Mouse (Mus musculus) lung, postnatal 36 days (tissue): ENCODE data around the gene Ccdc42.

Experiments used
- DNase-seq: peaks from one replicate; pipeline ENCODE4 v3.0.0; 2022; ENCODE audit warnings: mixed read lengths

Gene Ccdc42

DNA sequence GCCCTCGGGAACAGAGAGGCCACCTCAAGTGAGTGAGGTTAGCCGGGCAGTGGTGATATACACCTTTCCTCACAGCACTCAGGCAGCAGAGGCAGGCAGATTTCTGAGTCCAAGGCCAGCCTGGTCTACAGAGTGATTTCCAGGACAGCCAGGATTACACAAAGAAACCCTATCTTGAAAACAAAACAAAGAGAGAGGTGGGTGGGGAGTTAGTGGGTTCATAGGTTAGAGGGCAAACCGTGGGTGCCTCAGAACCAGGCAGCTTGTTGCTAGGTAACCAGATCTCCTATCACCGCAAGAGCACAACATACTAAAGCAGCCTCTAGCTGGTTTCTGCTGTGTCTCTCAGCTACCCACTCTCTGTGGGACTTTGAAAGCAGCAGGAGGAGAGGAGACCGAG is at the start of gene Ccdc42:
TSS of gene Ccdc42 (plus strand) at position 301 of the 400 bp plus-strand sequence.
- DNase-seq, result no peak

GRCm38 (mm10) chr11:68539621-68540020 is 47.2 kb upstream of the Ccdc42 start:
- DNase-seq, result no peak

GRCm38 (mm10) chr11:68544554-68544953 is 42.3 kb upstream of the Ccdc42 start:
- DNase-seq, result peak; percentile 34

GRCm38 (mm10) chr11:68545172-68545571 is 41.6 kb upstream of the Ccdc42 start:
- no peak for DNase-seq

DNA sequence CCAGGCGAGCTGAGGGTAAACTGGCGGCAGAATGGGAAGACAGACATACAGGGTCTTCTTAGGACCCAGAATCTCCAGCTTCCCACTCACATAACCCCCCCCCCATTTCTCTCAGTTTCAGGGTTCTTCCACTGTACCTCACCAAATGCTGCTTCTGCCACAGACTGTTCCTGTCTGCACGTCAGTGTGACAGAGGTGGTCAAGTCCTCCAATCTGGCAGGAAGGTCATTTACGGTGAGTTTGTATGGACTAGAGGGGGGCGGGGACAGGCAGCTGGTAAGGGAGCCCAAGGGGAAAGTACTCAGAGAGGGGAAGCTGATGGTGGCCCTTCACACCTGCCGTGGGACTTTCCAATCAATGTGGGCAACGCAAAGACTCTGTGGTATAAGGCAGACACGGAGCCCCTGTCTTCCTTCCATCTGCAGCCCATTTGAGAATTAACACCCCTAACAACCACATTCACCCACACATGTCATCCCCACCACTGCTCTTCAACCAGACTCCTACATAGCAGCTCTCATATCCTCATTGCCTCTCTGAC is 41.1 kb upstream of the Ccdc42 start:
- no peak for DNase-seq

DNA sequence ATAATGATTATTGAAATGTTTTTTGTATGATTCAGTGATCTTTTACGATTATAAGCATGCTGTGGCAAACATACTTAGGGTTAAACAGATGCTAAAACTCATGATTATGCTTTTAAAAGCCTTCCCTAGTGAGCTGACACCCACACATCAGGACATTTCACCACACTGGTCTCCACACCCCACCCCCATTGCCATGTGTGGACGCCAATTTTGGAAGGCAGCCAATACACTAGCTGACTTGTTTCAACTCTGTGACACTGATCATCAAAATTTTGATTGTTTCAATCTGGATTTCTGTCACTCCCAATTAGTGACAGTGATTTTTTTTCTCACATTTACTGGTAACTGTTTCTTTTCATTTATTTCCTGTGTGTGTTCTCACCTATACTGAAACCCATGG is 39.3 kb upstream of the Ccdc42 start:
- DNase-seq, result peak; percentile 68

- DNase-seq, result no peak
Observed at GRCm38 (mm10) chr11:68549597-68549996, 37.2 kb upstream of the Ccdc42 start.

GRCm38 (mm10) chr11:68550358-68550757 is 36.5 kb upstream of the Ccdc42 start:
- peak; percentile 42 for DNase-seq

GRCm38 (mm10) chr11:68553981-68554471 is 32.8 kb upstream of the Ccdc42 start:
- DNase-seq, result peak; percentile 72

- DNase-seq, result peak; percentile 94
Observed at GRCm38 (mm10) chr11:68555918-68556584, 30.8 kb upstream of the Ccdc42 start, which contains the start of gene Mfsd6l. Gene Mfsd6l, plus strand, starts transcription at chr11:68556186.

DNA sequence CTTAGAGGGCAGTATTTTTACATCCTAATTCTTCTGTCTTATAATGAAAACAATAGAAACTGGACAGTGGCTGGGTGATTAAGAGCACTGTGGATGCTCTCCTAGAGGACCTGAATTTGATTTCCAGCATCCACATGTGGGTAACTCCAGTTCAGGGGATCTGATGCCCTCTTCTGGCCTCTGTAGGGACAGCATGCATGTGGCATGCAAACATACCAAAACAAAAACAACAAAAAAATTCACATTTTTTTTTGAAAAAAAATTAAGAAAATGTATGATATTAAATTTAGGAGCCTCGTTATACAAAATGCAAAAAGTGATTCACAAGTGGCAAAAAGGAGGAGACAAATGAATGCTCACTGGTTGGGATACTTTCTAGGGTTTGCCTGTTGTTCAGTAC is 27.3 kb upstream of the Ccdc42 start:
- peak; percentile 24 for DNase-seq

DNA sequence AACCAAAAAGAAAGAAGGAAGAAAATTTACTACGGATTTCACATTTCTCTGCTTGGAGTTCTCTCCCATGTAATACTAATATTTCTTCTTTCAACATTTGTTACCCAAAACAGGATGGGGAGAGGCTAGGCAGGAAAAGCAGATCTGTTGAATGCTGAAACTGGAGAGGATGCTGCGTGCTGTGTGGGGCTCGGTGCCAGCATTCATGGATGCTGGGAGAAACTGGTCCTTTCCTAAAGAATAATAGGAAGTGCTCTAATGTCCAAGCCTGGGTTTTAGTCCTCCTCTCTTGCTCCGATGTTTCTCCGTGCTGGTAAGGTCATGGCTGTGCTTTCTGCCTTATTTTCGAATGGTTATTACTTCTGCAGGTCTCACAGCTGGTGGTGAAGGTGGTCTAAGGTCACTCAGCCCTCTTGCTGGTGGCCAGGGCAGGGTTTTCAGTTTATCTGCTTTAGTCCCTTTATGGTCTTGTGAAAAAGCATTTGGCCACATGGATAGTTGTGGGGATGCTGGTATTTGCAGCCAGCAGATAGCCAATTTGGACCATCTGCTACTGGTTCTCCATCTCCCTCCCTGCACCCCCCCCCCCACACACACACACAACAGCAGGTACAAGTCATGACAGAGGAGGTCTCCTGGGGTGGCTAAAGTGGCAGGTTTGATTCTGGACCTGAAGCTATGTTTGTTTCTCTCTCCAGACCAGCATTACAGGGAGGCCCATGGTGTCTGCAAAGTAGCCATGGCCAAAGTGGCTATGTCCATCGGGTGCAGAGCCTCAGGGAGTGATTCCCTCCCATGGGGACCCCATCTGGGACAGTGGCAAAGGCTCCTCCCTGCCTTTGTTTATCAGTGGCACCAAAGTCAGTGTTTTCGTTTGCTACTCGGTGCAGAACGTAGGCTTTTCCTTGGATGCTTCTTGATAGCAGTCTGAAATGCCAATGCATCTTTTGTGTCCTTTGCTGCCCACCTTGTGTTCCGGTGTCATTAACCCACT is 24.6 kb upstream of the Ccdc42 start:
- no peak for DNase-seq

DNA sequence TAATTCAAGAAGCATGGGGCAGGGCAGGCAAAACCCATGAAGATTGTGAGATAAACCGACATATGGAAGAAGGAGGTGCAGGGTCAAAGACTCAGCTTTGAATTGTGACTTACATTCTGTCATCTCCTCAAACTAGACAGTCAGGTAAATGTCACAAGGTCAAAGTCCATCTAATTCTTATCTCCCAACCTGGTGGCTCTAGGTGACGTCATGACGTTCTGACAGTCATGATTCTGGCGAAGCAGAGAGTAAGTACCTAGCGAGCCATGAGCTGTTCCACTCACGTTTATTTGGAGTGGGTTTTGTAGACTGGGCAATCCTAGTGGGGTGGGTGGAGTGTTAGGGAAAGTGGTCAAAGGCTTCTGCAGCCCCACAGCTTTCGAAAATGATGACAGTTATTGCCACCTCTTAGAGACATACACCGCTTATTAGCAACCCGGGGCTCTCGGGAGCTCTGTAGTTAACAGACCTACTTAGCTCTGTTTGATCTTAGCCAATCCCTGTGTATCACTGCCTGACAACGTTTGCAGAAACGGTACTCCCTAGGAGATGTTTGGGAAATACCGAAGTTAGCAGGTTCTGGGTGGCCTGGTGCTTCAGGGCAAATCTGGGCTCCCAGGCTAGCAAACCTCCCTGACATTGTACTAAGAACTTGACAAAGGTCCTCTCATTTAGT is 22.3 kb upstream of the Ccdc42 start:
- no peak for DNase-seq

DNA sequence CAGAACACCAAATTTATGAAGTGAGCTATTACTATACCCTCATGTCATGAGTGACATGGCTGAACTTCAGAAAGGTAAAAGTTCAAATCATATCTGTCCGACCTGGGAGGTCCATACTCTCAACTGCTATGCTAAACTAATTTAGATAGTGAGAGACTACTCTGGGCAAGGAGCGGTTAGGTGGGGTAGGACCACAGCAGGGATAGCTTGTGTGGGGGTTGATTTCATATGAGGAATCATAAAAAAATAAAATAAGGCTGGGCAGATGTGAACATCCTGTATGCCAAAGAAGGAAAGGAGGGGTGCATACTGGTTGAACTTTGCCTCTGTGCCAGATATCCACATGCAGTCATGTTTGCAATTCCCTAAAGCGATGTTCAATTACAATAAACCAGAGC is 21.8 kb upstream of the Ccdc42 start:
- DNase-seq, result no peak

DNA sequence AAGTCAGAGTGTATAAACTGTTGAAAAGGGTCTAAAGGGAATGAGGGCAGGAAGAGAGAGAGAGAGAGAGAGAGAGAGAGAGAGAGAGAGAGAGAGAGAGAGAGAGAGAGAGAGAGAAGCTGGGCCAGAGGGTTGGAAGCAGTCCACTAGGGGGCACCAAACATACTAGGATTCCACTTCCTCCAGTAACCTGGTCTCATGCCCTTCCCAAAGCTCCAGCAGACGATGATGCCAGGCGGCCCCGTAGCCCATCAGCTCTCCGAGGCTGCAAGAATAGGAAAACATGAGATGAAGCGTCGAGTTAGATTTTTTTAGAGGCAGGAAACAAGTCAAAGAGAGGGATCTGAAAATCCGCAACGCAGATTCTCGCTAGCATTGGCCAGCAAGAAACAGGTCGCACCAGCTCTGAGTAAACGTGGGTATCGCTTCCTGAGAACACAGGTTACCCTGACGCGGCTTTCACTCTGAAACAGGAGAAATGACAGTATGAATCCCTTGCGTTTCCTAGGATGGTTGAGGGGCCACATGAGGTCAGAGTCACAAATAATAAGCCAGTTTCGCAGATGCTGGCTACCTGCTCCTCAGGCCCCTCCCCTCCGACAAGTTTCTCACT is 20.3 kb upstream of the Ccdc42 start:
- DNase-seq, result peak; percentile 84

GRCm38 (mm10) chr11:68570861-68571260 is 16.0 kb upstream of the Ccdc42 start:
- DNase-seq, result peak; percentile 63

GRCm38 (mm10) chr11:68577076-68577475 is 9.7 kb upstream of the Ccdc42 start:
- no peak for DNase-seq

- no peak for DNase-seq
Observed at GRCm38 (mm10) chr11:68579462-68579881, 7.3 kb upstream of the Ccdc42 start.

DNA sequence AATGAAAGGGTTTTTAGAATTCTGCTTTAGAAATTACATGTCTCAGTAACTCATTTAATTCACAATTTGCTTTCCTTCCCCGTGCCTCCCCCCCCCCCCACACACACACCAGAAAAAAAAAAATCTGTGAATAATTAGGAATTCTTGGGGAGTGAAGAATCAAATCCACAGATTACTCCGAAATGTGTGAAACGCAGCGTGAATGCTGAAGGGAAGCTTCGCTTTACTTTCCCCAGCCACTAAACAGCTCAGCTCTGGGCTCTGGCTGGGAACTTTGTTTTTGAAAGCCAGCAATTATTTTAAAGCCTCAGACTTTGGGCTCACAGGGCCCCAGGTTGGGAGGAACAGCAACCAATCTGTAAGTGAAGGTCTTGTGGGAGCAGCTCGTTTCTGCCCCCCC is 6.3 kb upstream of the Ccdc42 start:
- no peak for DNase-seq

DNA sequence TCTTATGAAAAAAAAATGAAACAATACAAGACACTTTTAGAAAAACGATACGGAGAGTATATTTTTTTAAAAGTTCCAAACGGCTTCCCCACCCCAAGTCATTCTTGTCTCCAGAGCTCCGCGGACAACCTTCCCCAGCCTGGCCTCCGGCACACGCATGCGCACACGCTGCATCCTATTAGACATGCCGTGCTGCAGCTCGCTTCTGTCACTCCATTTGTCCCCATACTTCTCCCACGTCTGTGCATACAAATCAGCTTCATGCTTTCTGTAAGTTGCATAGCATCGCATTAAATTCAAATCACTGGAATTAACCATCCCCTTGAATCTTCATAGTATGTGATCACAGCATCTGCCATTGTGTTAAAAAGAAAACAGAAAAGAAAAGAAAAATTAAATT is 3.6 kb upstream of the Ccdc42 start:
- DNase-seq, result no peak

- peak; percentile 21 for DNase-seq
Observed at GRCm38 (mm10) chr11:68583906-68584480, 2.8 kb upstream of the Ccdc42 start.

- no peak for DNase-seq
Observed at GRCm38 (mm10) chr11:68585890-68586289, 931 bp upstream of the Ccdc42 start.
